Mouse (Mus musculus) lung, postnatal 0 days (tissue): ENCODE data around the gene Dusp10.

Source experiments
- CTCF ChIP-seq: IDR thresholded peaks from 2 replicates; pipeline ENCODE4 v1.5.1; 2016; ENCODE audit warnings: antibody characterized with exemption, mild to moderate bottlenecking
- EP300 ChIP-seq: IDR thresholded peaks from 2 replicates; pipeline ENCODE4 v1.6.1; 2016; ENCODE audit warnings: antibody characterized with exemption, mild to moderate bottlenecking, control low read depth

DNA sequence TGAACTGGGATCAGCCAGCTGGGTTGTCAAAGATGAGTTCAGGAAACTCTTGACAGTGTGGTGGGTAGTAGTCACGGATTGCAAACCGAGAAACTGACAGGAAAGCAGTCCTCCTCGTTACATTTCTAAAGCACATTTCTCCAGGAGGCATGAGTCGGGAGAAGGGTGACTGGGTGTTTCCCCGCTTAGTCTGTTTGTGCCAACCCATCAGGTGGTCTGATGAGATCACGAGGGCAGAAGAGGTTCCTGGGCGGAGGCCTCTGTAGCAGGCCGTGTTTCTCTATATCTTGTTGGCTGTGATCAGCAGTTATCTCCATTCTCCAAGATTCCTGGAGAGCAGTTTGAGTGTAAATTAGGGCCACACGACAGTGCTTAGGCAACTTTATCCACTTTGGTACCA lies 29.6 kb downstream of the Dusp10 start:
- TF ChIP-seq CTCF (no peak), EP300 (no peak)
